Mouse (Mus musculus): ENCODE measurements around the gene Chrm1. TPM values are rescaled to one million over a fixed set of nuclear protein-coding genes. Genes with fewer than 3 reads are reported as not detected.

Gene Chrm1
- total RNA-seq, 2 experiments from 2014 or later, result 160 to 162 TPM

Other genes starting within 250 kb of the Chrm1 start
- 10 to 100 TPM; 11.7 to 15.1 TPM for gene Slc22a8, start 72.5 kb upstream of the Chrm1 start, total RNA-seq (2021)
- 1 to 10 TPM; 5.5 to 5.8 TPM for gene Slc22a6, start 45.8 kb upstream of the Chrm1 start, total RNA-seq (2021)
- 100 to 1,000 TPM; 148 to 161 TPM for gene Slc3a2, start 59.6 kb downstream of the Chrm1 start, total RNA-seq (2021)
- gene Wdr74, start 72.0 kb downstream of the Chrm1 start, total RNA-seq (2021), result 10 to 100 TPM; 46.0 to 58.5 TPM
- gene 1700092M07Rik, start 76.9 kb downstream of the Chrm1 start, total RNA-seq (2021), result 1 to 10 TPM; 1.1 to 1.5 TPM
- gene Stx5a, start 77.6 kb downstream of the Chrm1 start, total RNA-seq (2021), result 10 to 100 TPM; 61.5 to 70.1 TPM
- gene Nxf1, start 93.3 kb downstream of the Chrm1 start, total RNA-seq (2021), result 10 to 100 TPM; 87.4 to 92.0 TPM
- gene Tmem223, start 107.2 kb downstream of the Chrm1 start, total RNA-seq (2021), result 10 to 100 TPM; 73.0 to 75.0 TPM
- 10 to 100 TPM; 10.6 to 10.9 TPM for gene Tmem179b, start 110.7 kb downstream of the Chrm1 start, total RNA-seq (2021)
- 10 to 100 TPM; 12.0 to 12.4 TPM for gene Taf6l, start 122.6 kb downstream of the Chrm1 start, total RNA-seq (2021)
- 100 to 1,000 TPM; 107 to 113 TPM for gene Polr2g, start 134.8 kb downstream of the Chrm1 start, total RNA-seq (2021)
- gene Zbtb3, start 138.8 kb downstream of the Chrm1 start, total RNA-seq (2021), result 1 to 10 TPM; 5.9 to 7.1 TPM
- 10 to 100 TPM; 35.1 to 35.5 TPM for gene Ttc9c, start 155.5 kb downstream of the Chrm1 start, total RNA-seq (2021)
- gene Hnrnpul2, start 156.2 kb downstream of the Chrm1 start, total RNA-seq (2021), result 100 to 1,000 TPM; 110 to 112 TPM
- gene AC129217.1, start 166.0 kb downstream of the Chrm1 start, total RNA-seq (2021), result not detected
- 100 to 1,000 TPM; 111 to 112 TPM for gene Bscl2, start 173.7 kb downstream of the Chrm1 start, total RNA-seq (2021)
- gene Gng3, start 175.4 kb downstream of the Chrm1 start, total RNA-seq (2021), result 100 to 1,000 TPM; 201 to 223 TPM
- gene Lrrn4cl, start 187.0 kb downstream of the Chrm1 start, total RNA-seq (2021), result under 1 TPM; 0.92 to 0.96 TPM
- gene Ubxn1, start 207.7 kb downstream of the Chrm1 start, total RNA-seq (2021), result 10 to 100 TPM; 91.0 to 94.1 TPM
- gene Uqcc3, start 217.1 kb downstream of the Chrm1 start, total RNA-seq (2021), result 10 to 100 TPM; 32.3 to 35.6 TPM
- gene Lbhd1, start 219.9 kb downstream of the Chrm1 start, total RNA-seq (2021), result 1 to 10 TPM; 5.4 to 7.2 TPM
- gene Gm49403, start 220.1 kb downstream of the Chrm1 start, total RNA-seq (2021), result not detected
- gene 1810009A15Rik, start 225.1 kb downstream of the Chrm1 start, total RNA-seq (2021), result 10 to 100 TPM; 21.4 to 23.9 TPM
- 1 to 10 TPM; 2.4 to 3.3 TPM for gene Gm49416, start 225.1 kb downstream of the Chrm1 start, total RNA-seq (2021)
- gene Ints5, start 229.2 kb downstream of the Chrm1 start, total RNA-seq (2021), result 10 to 100 TPM; 22.6 to 24.3 TPM
- 100 to 1,000 TPM in 1 of 2 experiments, 10 to 100 TPM in 1; 98.5 to 102 TPM for gene Ganab, start 234.3 kb downstream of the Chrm1 start, total RNA-seq (2021)

Measured in left cerebral cortex, postnatal 25 days (tissue).